Mouse (Mus musculus): ENCODE measurements around the gene Piwil4.
A peak's percentile ranks its signal among the peaks of the same experiment; 100 is the strongest.
"Not testable (repeated sequence)": the region's sequence is repeated elsewhere in the genome, so short reads cannot be mapped to it uniquely, and the experiment has no call there.

Gene Piwil4

GRCm38 (mm10) chr9:14726005-14726404 lies 14.5 kb downstream of the Piwil4 start:
- DNase-seq (ENCODE audit: low spot score in 2 of 2) = no peak

GRCm38 (mm10) chr9:14724755-14725420 lies 15.6 kb downstream of the Piwil4 start:
- no peak for DNase-seq (ENCODE audit: low spot score in 2 of 2)

GRCm38 (mm10) chr9:14721610-14722009 lies 18.9 kb downstream of the Piwil4 start:
- no peak for DNase-seq (ENCODE audit: low spot score in 2 of 2)

GRCm38 (mm10) chr9:14720384-14720783 lies 20.1 kb downstream of the Piwil4 start:
- no peak for DNase-seq (ENCODE audit: low spot score in 2 of 2)

- no peak for DNase-seq (ENCODE audit: low spot score in 2 of 2)
Measured at GRCm38 (mm10) chr9:14718332-14718691, 22.2 kb downstream of the Piwil4 start.

- no peak for DNase-seq (ENCODE audit: low spot score in 2 of 2)
Measured at GRCm38 (mm10) chr9:14717689-14718331, 22.7 kb downstream of the Piwil4 start.

- no peak for DNase-seq (ENCODE audit: low spot score in 2 of 2)
Measured at GRCm38 (mm10) chr9:14715258-14715657, 25.3 kb downstream of the Piwil4 start.

- no peak for DNase-seq (ENCODE audit: low spot score in 2 of 2)
Measured at GRCm38 (mm10) chr9:14710910-14711309, 29.6 kb downstream of the Piwil4 start.

- DNase-seq (ENCODE audit: low spot score in 2 of 2) = no peak
Measured at GRCm38 (mm10) chr9:14705321-14706162, 35.0 kb downstream of the Piwil4 start.

GRCm38 (mm10) chr9:14700795-14701194 lies 39.7 kb downstream of the Piwil4 start:
- not testable (repeated sequence) for DNase-seq (ENCODE audit: low spot score in 2 of 2)

GRCm38 (mm10) chr9:14699288-14699640 lies 41.3 kb downstream of the Piwil4 start:
- DNase-seq (ENCODE audit: low spot score in 2 of 2) = no peak

GRCm38 (mm10) chr9:14698582-14699287 lies 41.8 kb downstream of the Piwil4 start:
- DNase-seq (ENCODE audit: low spot score in 2 of 2) = peak; percentile 56 to 68

- peak; percentile 13 to 29 for DNase-seq (ENCODE audit: low spot score in 2 of 2)
Measured at GRCm38 (mm10) chr9:14697903-14698302, 42.6 kb downstream of the Piwil4 start.

GRCm38 (mm10) chr9:14689376-14690108 lies 51.0 kb downstream of the Piwil4 start:
- no peak for DNase-seq (ENCODE audit: low spot score in 2 of 2)

GRCm38 (mm10) chr9:14684363-14684762 lies 56.2 kb downstream of the Piwil4 start:
- no peak for DNase-seq (ENCODE audit: low spot score in 2 of 2)

GRCm38 (mm10) chr9:14682741-14683140 lies 57.8 kb downstream of the Piwil4 start:
- DNase-seq (ENCODE audit: low spot score in 2 of 2) = no peak

GRCm38 (mm10) chr9:14680584-14680983 lies 59.9 kb downstream of the Piwil4 start:
- no peak for DNase-seq (ENCODE audit: low spot score in 2 of 2)

GRCm38 (mm10) chr9:14675707-14676691 lies 64.5 kb downstream of the Piwil4 start:
- DNase-seq (ENCODE audit: low spot score in 2 of 2) = no peak

GRCm38 (mm10) chr9:14674506-14674905 lies 66.0 kb downstream of the Piwil4 start:
- DNase-seq (ENCODE audit: low spot score in 2 of 2) = no peak

GRCm38 (mm10) chr9:14673109-14673508 lies 67.4 kb downstream of the Piwil4 start:
- DNase-seq (ENCODE audit: low spot score in 2 of 2) = no peak

All from natural killer cell, adult 2 months (primary cell).